Mouse (Mus musculus): ENCODE measurements at regions not wholly inside any gene's neighbourhood (a gene's known extent, or its start where the extent isn't known, plus 50 kb on each side); places are given as distances from the start of the nearest gene placed in this dataset.

- TF ChIP-seq CTCF (IDR thresholded peaks at IDR 0.05; ENCODE audit: low read depth, low read length) (no peak), POLR2A (IDR thresholded peaks at IDR 0.05; ENCODE audit: borderline replicate concordance, low read depth, low read length) (no peak)
These were observed 165.2 kb downstream of the Pah start for GRCm38 (mm10) chr10:87686785-87687184.
